Mouse (Mus musculus): ENCODE results near the gene Gm5788. TPM values are rescaled to one million over a fixed set of nuclear protein-coding genes. Genes with fewer than 3 reads are reported as not detected.

Gm5788 gene
- polyA plus RNA-seq, 1 experiment from 2014 or later, result not detected

GRCm38 (mm10) chr12:87543927-87544326, 49.4 kb downstream of the Gm5788 start:
- H3K27ac ChIP-seq, result no peak overlapping the region
- WGBS, result 84% methylated on average over 3 of the region's 3 CpGs
- H3K4me2 ChIP-seq (replicated peaks), result no peak overlapping the region
- H3K4me1 ChIP-seq, result no peaks in the 10 kb centered on the region
- ATAC-seq (ENCODE audit: low FRiP score, low read depth), result no peak
- no peaks in the 10 kb centered on the region for H3K9me3 ChIP-seq
- H3K9ac ChIP-seq, result no peak overlapping the region
- no peak overlapping the region for H3K4me3 ChIP-seq
- H3K27me3 ChIP-seq (replicated peaks), result no peaks in the 10 kb centered on the region
- no peaks in the 10 kb centered on the region for H3K36me3 ChIP-seq

Other genes starting within 250 kb of the Gm5788 start
- gene Vipas39, start 228.5 kb upstream of the Gm5788 start, polyA plus RNA-seq (2016; fragmentation: Nextera tagmentation; extraction: Ambion mirVana), result 62.0 and 62.8 TPM in 2 replicates
- 196 and 197 TPM in 2 replicates for gene Ahsa1, start 228.2 kb upstream of the Gm5788 start, polyA plus RNA-seq (2016; fragmentation: Nextera tagmentation; extraction: Ambion mirVana)
- 0.32 and 0.54 TPM in 2 replicates for gene Ism2, start 195.0 kb upstream of the Gm5788 start, polyA plus RNA-seq (2016; fragmentation: Nextera tagmentation; extraction: Ambion mirVana)
- gene Sptlc2, start 106.4 kb upstream of the Gm5788 start, polyA plus RNA-seq (2016; fragmentation: Nextera tagmentation; extraction: Ambion mirVana), result 65.0 and 66.3 TPM in 2 replicates
- 243 and 264 TPM in 2 replicates for gene Slirp, start 50.8 kb upstream of the Gm5788 start, polyA plus RNA-seq (2016; fragmentation: Nextera tagmentation; extraction: Ambion mirVana)
- 53.2 and 60.3 TPM in 2 replicates for gene Alkbh1, start 50.7 kb upstream of the Gm5788 start, polyA plus RNA-seq (2016; fragmentation: Nextera tagmentation; extraction: Ambion mirVana)
- 133 and 137 TPM in 2 replicates for gene Snw1, start 22.4 kb upstream of the Gm5788 start, polyA plus RNA-seq (2016; fragmentation: Nextera tagmentation; extraction: Ambion mirVana)
- gene Gm8300, start 19.6 kb downstream of the Gm5788 start, polyA plus RNA-seq (2016; fragmentation: Nextera tagmentation; extraction: Ambion mirVana), result not detected in 2 replicates
- not detected in 2 replicates for gene Oog1, start 108.0 kb downstream of the Gm5788 start, polyA plus RNA-seq (2016; fragmentation: Nextera tagmentation; extraction: Ambion mirVana)
- gene Gm4027, start 124.1 kb downstream of the Gm5788 start, polyA plus RNA-seq (2016; fragmentation: Nextera tagmentation; extraction: Ambion mirVana), result not detected in 2 replicates
- gene Gm16381, start 149.9 kb downstream of the Gm5788 start, polyA plus RNA-seq (2016; fragmentation: Nextera tagmentation; extraction: Ambion mirVana), result not detected in 2 replicates